Mouse (Mus musculus) liver, embryonic 14.5 days (tissue): ENCODE measurements around the gene Elmo2. TPM values are rescaled to one million over a fixed set of nuclear protein-coding genes. Genes with fewer than 3 reads are reported as not detected.

Source experiments
- ATAC-seq: fragments of 200-750 bp; cut with Nextera tagmentation; 2 replicates; pipeline ENCODE4 v1.8.0; 2017; ENCODE audit warnings: moderate number of reproducible peaks, mild to moderate bottlenecking, moderate library complexity; ENCODE audit not compliant: insufficient read depth
- DNase-seq, 3 experiments: peaks; one replicate each; pipeline ENCODE4 v3.0.0-alpha.2; 2012 to 2013; ENCODE audit warnings: low read depth in 3 of 3, low spot score in 3 of 3
- H3K27ac ChIP-seq: fragments of 300-500 bp; sonication (generic); 2 replicates; pipeline ENCODE4 v1.5.1; 2014; ENCODE audit warnings: moderate library complexity, mild to moderate bottlenecking, control low read depth, inconsistent platforms
- H3K27me3 ChIP-seq: fragments of 300-500 bp; sonication (generic); 2 replicates; pipeline ENCODE4 v1.6.1; 2014; ENCODE audit warnings: mild to moderate bottlenecking, low read length, moderate library complexity; ENCODE audit not compliant: control insufficient read depth, insufficient read depth
- H3K36me3 ChIP-seq: fragments of 300-500 bp; sonication (generic); replicated peaks from 2 replicates; pipeline ENCODE4 v1.6.1; 2014; ENCODE audit warnings: low read depth; ENCODE audit not compliant: control insufficient read depth, insufficient read depth
- H3K4me1 ChIP-seq, 2 experiments: fragments of 200-500 bp in 1 of 2; fragments of 300-500 bp in 1 of 2; sonication (generic) in 1 of 2; replicated peaks; 2 replicates each; pipeline ENCODE4 v1.6.1; 2012 to 2014; ENCODE audit warnings: antibody characterized with exemption in 1 of 2, inconsistent platforms in 1 of 2, low read length in 1 of 2; ENCODE audit not compliant: control insufficient read depth in 2 of 2, insufficient read depth in 2 of 2
- H3K4me2 ChIP-seq: fragments of 300-500 bp; sonication (generic); 2 replicates; pipeline ENCODE4 v1.6.1; 2014; ENCODE audit warnings: low read depth, mild to moderate bottlenecking, control low read depth, moderate library complexity
- H3K4me3 ChIP-seq, 2 experiments: fragments of 200-500 bp in 1 of 2; fragments of 300-500 bp in 1 of 2; sonication (generic) in 1 of 2; 2 replicates each; pipeline ENCODE4 v1.5.1; 2012 to 2014; ENCODE audit warnings: low read depth in 2 of 2, low read length in 2 of 2, mild to moderate bottlenecking in 2 of 2, control low read depth in 1 of 2, inconsistent platforms in 1 of 2, moderate library complexity in 1 of 2; ENCODE audit not compliant: insufficient read depth in 1 of 2
- H3K9ac ChIP-seq: fragments of 300-500 bp; sonication (generic); replicated peaks from 2 replicates; pipeline ENCODE4 v1.6.1; 2014; ENCODE audit warnings: mild to moderate bottlenecking, control low read depth, moderate library complexity
- H3K9me3 ChIP-seq: fragments of 300-500 bp; sonication (generic); 2 replicates; pipeline ENCODE4 v1.6.1; 2016; ENCODE audit warnings: low read length, mixed read lengths; ENCODE audit not compliant: control insufficient read depth
- CTCF ChIP-seq: IDR thresholded peaks from 2 replicates; pipeline ENCODE4 v1.5.1; 2016; ENCODE audit warnings: antibody characterized with exemption, low read depth, control low read depth
- EP300 ChIP-seq: IDR thresholded peaks from 2 replicates; pipeline ENCODE4 v1.6.1; 2016; ENCODE audit warnings: antibody characterized with exemption, low read depth
- WGBS: fragments of 180-500 bp; shearing (Covaris S2); extraction: QIAGEN DNeasy Blood & Tissue Kit; methylation state at CpG from one replicate; pipeline ENCODE4 v1.1.7; 2014; ENCODE audit not compliant: insufficient replicate concordance; 5-methylcytosine and 5-hydroxymethylcytosine counted together
- polyA plus RNA-seq, 2 experiments: library from polyadenylated mRNA; depleted of rRNA in 1 of 2; stranded (reverse) in 1 of 2; unstranded in 1 of 2; fragments of >200 nt; fragmentation: Nextera tagmentation in 1 of 2; extraction: Ambion mirVana in 1 of 2; gene quantifications; 2 replicates each; pipeline versions ENCODE4 v1.2.1 to v1.2.3; 2012 to 2014

Elmo2 gene
- polyA plus RNA-seq, 2 experiments, result 10.2 to 13.1 TPM

GRCm38 (mm10) chr2:165253867-165254266, 72.4 kb downstream of the Elmo2 start:
- Histone ChIP-seq H3K4me1 (no peaks in the 10 kb centered on the region), H3K4me2 (no peak overlapping the region), H3K4me3 (no peak overlapping the region), H3K27ac (no peak overlapping the region), H3K36me3 (no peaks in the 10 kb centered on the region), H3K9me3 (no peaks in the 10 kb centered on the region), H3K27me3 (no peaks in the 10 kb centered on the region; the same call in 1 of the 2 replicates), H3K9ac (no peak overlapping the region)
- WGBS, result 21% methylated on average over 10 of the region's 10 CpGs
- ATAC-seq, result no peak
- TF ChIP-seq EP300, result no peak
- TF ChIP-seq CTCF, result no peak
- DNase-seq, result no peak

GRCm38 (mm10) chr2:165253269-165253668, 73.0 kb downstream of the Elmo2 start:
- WGBS, result 54% methylated on average over 8 of the region's 8 CpGs
- Histone ChIP-seq H3K27me3 (no peaks in the 10 kb centered on the region; the same call in 1 of the 2 replicates), H3K4me1 (no peaks in the 10 kb centered on the region), H3K4me2 (no peak overlapping the region), H3K4me3 (no peak overlapping the region), H3K36me3 (no peaks in the 10 kb centered on the region), H3K9ac (no peak overlapping the region), H3K9me3 (no peaks in the 10 kb centered on the region), H3K27ac (no peak overlapping the region)
- TF ChIP-seq EP300 (no peak), CTCF (no peak)
- DNase-seq (no peak), ATAC-seq (no peak)

- no peak overlapping the region for H3K9ac ChIP-seq
- TF ChIP-seq CTCF (no peak), EP300 (no peak)
- H3K4me3 ChIP-seq, result no peak overlapping the region
- no peaks in the 10 kb centered on the region for H3K36me3 ChIP-seq
- no peak overlapping the region for H3K4me2 ChIP-seq
- no peaks in the 10 kb centered on the region for H3K4me1 ChIP-seq
- H3K27me3 ChIP-seq, result no peaks in the 10 kb centered on the region; the same call in 1 of the 2 replicates
- ATAC-seq (no peak), DNase-seq (no peak)
- H3K27ac ChIP-seq, result no peak overlapping the region
- 47% methylated on average over 9 of the region's 9 CpGs for WGBS
- H3K9me3 ChIP-seq, result no peaks in the 10 kb centered on the region
Observed at GRCm38 (mm10) chr2:165252801-165253200, 73.5 kb downstream of the Elmo2 start.

DNA sequence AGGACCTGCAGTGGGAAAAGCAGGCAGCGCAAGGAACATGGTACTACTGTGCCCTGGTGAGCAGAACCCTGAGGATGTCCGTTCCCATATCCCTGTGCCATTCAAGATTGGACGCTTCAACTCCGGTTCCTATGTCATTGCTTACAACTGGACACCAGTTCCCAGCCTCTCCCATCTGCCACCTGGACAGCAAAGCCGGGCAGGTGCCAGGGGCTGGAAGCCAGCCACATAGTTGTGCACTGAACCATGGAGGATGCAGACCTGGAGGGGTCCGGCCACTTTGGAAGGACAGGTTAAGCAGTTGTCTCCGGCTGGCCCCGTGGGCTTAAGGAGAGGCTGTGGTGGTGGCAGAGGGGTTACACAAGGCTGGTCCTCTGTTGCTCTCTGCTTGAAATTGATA, 73.9 kb downstream of the Elmo2 start:
- H3K9ac ChIP-seq, result no peak overlapping the region
- no peak overlapping the region for H3K4me2 ChIP-seq
- DNase-seq (no peak), ATAC-seq (no peak)
- no peak overlapping the region for H3K27ac ChIP-seq
- H3K4me3 ChIP-seq, result no peak overlapping the region
- no peaks in the 10 kb centered on the region for H3K4me1 ChIP-seq
- H3K36me3 ChIP-seq, result no peaks in the 10 kb centered on the region
- 62% methylated on average over 8 of the region's 8 CpGs for WGBS
- no peaks in the 10 kb centered on the region for H3K9me3 ChIP-seq
- no peaks in the 10 kb centered on the region; the same call in 1 of the 2 replicates for H3K27me3 ChIP-seq
- TF ChIP-seq CTCF (no peak), EP300 (no peak)

- Histone ChIP-seq H3K9me3 (no peaks in the 10 kb centered on the region), H3K36me3 (no peaks in the 10 kb centered on the region), H3K27me3 (peaks cover 3% of the 10 kb centered on the region; the same call in 1 of the 2 replicates), H3K4me1 (no peaks in the 10 kb centered on the region), H3K27ac (no peak overlapping the region), H3K4me2 (no peak overlapping the region), H3K4me3 (no peak overlapping the region), H3K9ac (no peak overlapping the region)
- TF ChIP-seq EP300 (no peak), CTCF (no peak)
- DNase-seq (no peak), ATAC-seq (no peak)
- 5% methylated on average over 1 of the region's 1 CpGs for WGBS
Observed at GRCm38 (mm10) chr2:165250903-165251302, 75.4 kb downstream of the Elmo2 start.
